Mouse (Mus musculus) myocyte (in vitro differentiated cells): ENCODE results near the gene Paqr3.

Source experiments
- CEBPB ChIP-seq: IDR thresholded peaks from 2 replicates; pipeline ENCODE4 v1.6.1; 2011; ENCODE audit warnings: mild to moderate bottlenecking, moderate library complexity; ENCODE audit not compliant: poor library complexity, insufficient read depth, severe bottlenecking
- E2F4 ChIP-seq: IDR thresholded peaks from one replicate; pipeline ENCODE4 v1.6.1; 2011; ENCODE audit warnings: mild to moderate bottlenecking, control low read depth, moderate library complexity; ENCODE audit not compliant: insufficient read depth
- MAX ChIP-seq: IDR thresholded peaks from one replicate; pipeline ENCODE4 v1.6.1; 2011; ENCODE audit warnings: low read depth, mild to moderate bottlenecking, control low read depth
- MYOD1 ChIP-seq, 3 experiments: IDR thresholded peaks; one replicate each; pipeline ENCODE4 v1.6.1; 2011; ENCODE audit warnings: control low read depth in 2 of 3, low read depth in 2 of 3, mild to moderate bottlenecking in 2 of 3, moderate library complexity in 1 of 3; ENCODE audit not compliant: insufficient read length in 2 of 3, control insufficient read depth in 1 of 3
- MYOG ChIP-seq, 3 experiments: IDR thresholded peaks; one replicate each; pipeline ENCODE4 v1.6.1; 2011; ENCODE audit warnings: control low read depth in 2 of 3, low read depth in 2 of 3, mild to moderate bottlenecking in 2 of 3; ENCODE audit not compliant: insufficient read length in 2 of 3, control insufficient read depth in 1 of 3, insufficient read depth in 1 of 3
- POLR2A ChIP-seq: IDR thresholded peaks from one replicate; pipeline ENCODE4 v1.6.1; 2011; ENCODE audit warnings: low read depth, mild to moderate bottlenecking, control low read depth, moderate library complexity; ENCODE audit not compliant: insufficient read length
- POLR2AphosphoS2 ChIP-seq: IDR thresholded peaks from one replicate; pipeline ENCODE4 v1.6.1; 2011; ENCODE audit warnings: low read depth, control low read depth; ENCODE audit not compliant: insufficient read length
- REST ChIP-seq: IDR thresholded peaks from one replicate; pipeline ENCODE4 v1.6.1; 2011; ENCODE audit warnings: mild to moderate bottlenecking, control low read depth, moderate library complexity; ENCODE audit not compliant: insufficient read depth, insufficient read length
- SRF ChIP-seq: IDR thresholded peaks from one replicate; pipeline ENCODE4 v1.6.1; 2011; ENCODE audit warnings: low read depth; ENCODE audit not compliant: control insufficient read depth, insufficient read length
- TCF12 ChIP-seq: IDR thresholded peaks from one replicate; pipeline ENCODE4 v1.6.1; 2011; ENCODE audit warnings: mild to moderate bottlenecking, control low read depth; ENCODE audit not compliant: poor library complexity, insufficient read depth, severe bottlenecking
- TCF3 ChIP-seq: IDR thresholded peaks from one replicate; pipeline ENCODE4 v1.6.1; 2011; ENCODE audit warnings: low read depth, control low read depth; ENCODE audit not compliant: insufficient read length
- USF1 ChIP-seq: IDR thresholded peaks from one replicate; pipeline ENCODE4 v1.6.1; 2011; ENCODE audit warnings: low read depth, mild to moderate bottlenecking, control low read depth, moderate library complexity

DNA sequence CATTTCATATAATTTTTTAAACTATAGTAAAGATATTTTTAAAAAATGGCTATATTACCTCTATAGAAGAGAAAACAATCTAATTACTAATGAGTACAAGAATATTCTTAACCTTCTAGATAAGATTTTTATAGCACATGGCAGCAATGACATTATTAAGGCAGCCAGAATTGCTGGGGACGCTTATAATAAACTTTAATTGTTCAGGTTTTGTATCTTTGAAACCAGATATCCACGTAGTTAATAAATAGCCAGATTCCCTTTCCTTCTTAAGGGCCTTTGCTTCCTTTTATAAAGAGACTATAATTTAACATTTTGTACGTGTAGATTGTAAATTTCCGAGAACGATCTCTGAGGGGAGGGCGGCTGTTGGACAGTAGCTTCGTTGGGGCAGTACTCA lies 66.1 kb downstream of the Paqr3 start:
- TF ChIP-seq MAX (no peak), USF1 (no peak), POLR2A (no peak), REST (no peak), MYOD1 (IDR thresholded peaks at IDR 0.05; ENCODE audit: control insufficient read depth in 1 of 3, insufficient read length in 2 of 3, low read depth in 2 of 3) (no peak), MYOG (IDR thresholded peaks at IDR 0.05; ENCODE audit: control insufficient read depth in 1 of 3, insufficient read depth in 1 of 3, insufficient read length in 2 of 3, low read depth in 2 of 3) (no peak), CEBPB (no peak), SRF (no peak), POLR2AphosphoS2 (no peak), TCF12 (no peak), TCF3 (no peak), E2F4 (no peak)
